Mouse (Mus musculus): ENCODE data around the gene Ptprf. TPM values are rescaled to one million over a fixed set of nuclear protein-coding genes. Genes with fewer than 3 reads are reported as not detected.

Gene Ptprf
- total RNA-seq (2014; rRNA removed) (109 and 120 TPM in 2 replicates), polyA plus RNA-seq (2015; fragmentation: Nextera tagmentation; extraction: Ambion mirVana) (30.5 and 45.0 TPM in 2 replicates)

DNA sequence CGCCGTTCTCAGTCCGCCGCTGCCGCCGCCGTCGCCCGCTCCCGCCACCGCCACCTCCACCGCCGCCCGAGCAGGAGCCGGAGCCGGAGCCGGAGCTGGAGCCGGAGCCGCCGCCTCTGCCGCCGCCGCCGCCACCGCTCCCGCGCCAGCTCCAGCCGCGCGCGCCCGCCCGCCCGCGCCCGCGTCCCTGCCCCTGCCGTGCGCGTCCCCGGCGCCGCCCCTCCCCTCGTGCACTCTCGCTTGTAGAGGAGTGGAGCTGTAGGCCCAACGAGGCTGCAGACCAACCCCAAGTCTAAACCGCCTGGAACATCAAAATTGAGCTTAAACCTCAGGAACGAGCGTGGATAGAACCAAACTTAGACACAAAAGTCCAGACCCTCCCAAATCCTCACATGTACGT lies at the start of gene Ptprf:
Gene Ptprf, minus strand, starts transcription at position 175 of the 400 bp plus-strand sequence.
- H3K4me2 ChIP-seq (ENCODE audit: low read depth) = peak within 1 kb of the TSS; percentile 71
- peak within 1 kb of the TSS; percentile 94 for H3K4me3 ChIP-seq (ENCODE audit: low read depth, low read length)
- H3K36me3 ChIP-seq (ENCODE audit: insufficient read depth) = no peaks in the 10 kb centered on the region
- peak within 1 kb of the TSS; percentile 82 for H3K27ac ChIP-seq (ENCODE audit: low read depth, low read length)
- WGBS = 4% methylated on average over 34 of the region's 50 CpGs
- DNase-seq = peak; percentile 87
- H3K4me1 ChIP-seq (ENCODE audit: insufficient read depth) = 0 out of 2 replicates have a peak, but pooled peaks cover 3% of the 10 kb centered on the region
- H3K27me3 ChIP-seq (ENCODE audit: insufficient read depth, low read length) = no peaks in the 10 kb centered on the region
- peak within 1 kb of the TSS; percentile 72 for H3K9ac ChIP-seq
- TF ChIP-seq CTCF (IDR thresholded peaks at IDR 0.05; ENCODE audit: low read depth) = no peak
- H3K9me3 ChIP-seq (ENCODE audit: low read length) = no peaks in the 10 kb centered on the region
- peak; percentile 67 for ATAC-seq

DNA sequence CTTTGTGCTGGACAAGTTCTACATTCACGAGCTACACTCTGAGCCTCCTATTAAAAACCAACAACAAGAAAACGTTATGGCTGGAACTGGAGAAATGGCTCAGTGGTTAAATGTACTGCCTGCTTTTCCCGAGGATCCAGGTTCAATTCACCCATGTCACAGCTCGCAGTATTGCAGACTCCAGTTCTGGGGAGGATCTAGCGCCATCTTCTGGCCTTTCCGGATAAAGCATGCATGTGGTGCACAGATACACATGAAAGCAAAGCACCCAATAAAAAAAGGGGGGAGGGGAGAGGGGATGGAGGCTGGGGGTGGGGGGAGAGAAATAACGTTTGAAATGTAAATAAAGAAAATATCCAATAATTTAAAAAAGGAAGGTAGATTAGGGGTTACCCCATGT lies 45.5 kb upstream of the Ptprf start:
- DNase-seq (peak; percentile 81), ATAC-seq (peak; percentile 65; the same call in 1 of the 2 replicates)
- TF ChIP-seq CTCF (IDR thresholded peaks at IDR 0.05; ENCODE audit: low read depth) = peak; percentile 72
- WGBS = 12% methylated on average over 7 of the region's 7 CpGs
- Histone ChIP-seq H3K9ac (no peak overlapping the region), H3K4me2 (ENCODE audit: low read depth) (no peak overlapping the region), H3K36me3 (ENCODE audit: insufficient read depth) (no peaks in the 10 kb centered on the region), H3K9me3 (ENCODE audit: low read length) (no peaks in the 10 kb centered on the region), H3K27ac (ENCODE audit: low read depth, low read length) (no peak overlapping the region), H3K4me1 (ENCODE audit: insufficient read depth) (no peaks in the 10 kb centered on the region), H3K27me3 (ENCODE audit: insufficient read depth, low read length) (no peaks in the 10 kb centered on the region), H3K4me3 (ENCODE audit: low read depth, low read length) (no peak overlapping the region)

DNA sequence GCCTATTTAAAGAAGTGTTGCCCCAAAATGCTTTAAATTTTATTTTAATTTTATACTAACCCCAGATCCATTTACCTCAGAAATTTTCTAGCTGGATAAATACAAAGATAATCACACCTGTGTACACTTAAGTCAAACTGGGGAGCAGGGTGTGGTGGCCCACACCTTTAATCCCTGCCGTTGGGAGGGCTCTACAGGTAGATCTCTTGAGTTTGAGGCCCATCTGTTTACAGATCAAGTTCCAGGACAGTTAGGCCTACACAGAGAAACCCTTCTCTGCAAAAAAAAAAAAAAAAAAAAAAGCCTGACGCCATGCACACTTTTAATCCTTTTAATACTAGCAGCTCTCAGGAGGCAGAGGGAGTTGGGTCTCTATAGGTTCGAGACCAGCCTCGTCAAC lies 44.8 kb upstream of the Ptprf start:
- no peak for DNase-seq

GRCm38 (mm10) chr4:118331777-118332176 lies 40.6 kb upstream of the Ptprf start:
- Histone ChIP-seq H3K4me2 (ENCODE audit: low read depth) (no peak overlapping the region), H3K4me3 (ENCODE audit: low read depth, low read length) (no peak overlapping the region), H3K4me1 (ENCODE audit: insufficient read depth) (no peaks in the 10 kb centered on the region), H3K36me3 (ENCODE audit: insufficient read depth) (no peaks in the 10 kb centered on the region), H3K27ac (ENCODE audit: low read depth, low read length) (no peak overlapping the region), H3K9ac (no peak overlapping the region), H3K27me3 (ENCODE audit: insufficient read depth, low read length) (no peaks in the 10 kb centered on the region), H3K9me3 (ENCODE audit: low read length) (no peaks in the 10 kb centered on the region)
- 65% methylated on average over 4 of the region's 4 CpGs for WGBS
- ATAC-seq = no peak
- DNase-seq = no peak
- TF ChIP-seq CTCF (IDR thresholded peaks at IDR 0.05; ENCODE audit: low read depth) = no peak

More for the DNA sequence above, 44.8 kb upstream of the Ptprf start:
- WGBS = 79% methylated on average over 4 of the region's 4 CpGs
- no peak for ATAC-seq
- Histone ChIP-seq H3K9ac (no peak overlapping the region), H3K36me3 (ENCODE audit: insufficient read depth) (no peaks in the 10 kb centered on the region), H3K4me3 (ENCODE audit: low read depth, low read length) (no peak overlapping the region), H3K27ac (ENCODE audit: low read depth, low read length) (no peak overlapping the region), H3K9me3 (ENCODE audit: low read length) (no peaks in the 10 kb centered on the region), H3K4me1 (ENCODE audit: insufficient read depth) (no peaks in the 10 kb centered on the region), H3K27me3 (ENCODE audit: insufficient read depth, low read length) (no peaks in the 10 kb centered on the region), H3K4me2 (ENCODE audit: low read depth) (no peak overlapping the region)
- no peak for TF ChIP-seq CTCF (IDR thresholded peaks at IDR 0.05; ENCODE audit: low read depth)

DNA sequence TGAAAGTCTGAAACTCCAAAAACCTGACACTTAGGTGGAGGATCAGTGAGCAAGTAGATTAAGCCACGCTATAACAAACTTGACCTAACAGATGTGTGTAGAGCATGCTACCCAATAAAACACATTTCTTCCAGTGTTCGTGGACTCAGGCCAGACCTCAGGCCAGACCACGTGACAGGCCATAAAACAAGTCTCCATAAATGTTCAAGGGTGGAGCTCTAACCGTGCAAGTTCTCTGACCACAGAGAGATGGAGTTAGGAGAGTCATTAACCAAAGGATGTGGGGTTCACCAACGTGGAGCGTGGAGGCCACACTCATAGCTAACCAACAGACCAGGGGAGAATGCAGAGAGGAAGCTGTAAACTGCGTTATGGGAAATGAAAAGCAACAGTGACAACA lies 35.3 kb upstream of the Ptprf start:
- Histone ChIP-seq H3K4me2 (ENCODE audit: low read depth) (no peak overlapping the region), H3K9ac (no peak overlapping the region), H3K27ac (ENCODE audit: low read depth, low read length) (no peak overlapping the region), H3K27me3 (ENCODE audit: insufficient read depth, low read length) (no peaks in the 10 kb centered on the region), H3K4me3 (ENCODE audit: low read depth, low read length) (no peak overlapping the region), H3K4me1 (ENCODE audit: insufficient read depth) (no peaks in the 10 kb centered on the region), H3K36me3 (ENCODE audit: insufficient read depth) (no peaks in the 10 kb centered on the region), H3K9me3 (ENCODE audit: low read length) (no peaks in the 10 kb centered on the region)
- DNase-seq = no peak
- no peak for ATAC-seq
- whole genome bisulfite sequencing = 81% methylated on average over 7 of the region's 7 CpGs
- no peak for TF ChIP-seq CTCF (IDR thresholded peaks at IDR 0.05; ENCODE audit: low read depth)

- no peak for DNase-seq
- Histone ChIP-seq H3K27me3 (ENCODE audit: insufficient read depth, low read length) (no peaks in the 10 kb centered on the region), H3K4me3 (ENCODE audit: low read depth, low read length) (no peak overlapping the region), H3K4me1 (ENCODE audit: insufficient read depth) (no peaks in the 10 kb centered on the region), H3K36me3 (ENCODE audit: insufficient read depth) (no peaks in the 10 kb centered on the region), H3K9ac (no peak overlapping the region), H3K4me2 (ENCODE audit: low read depth) (no peak overlapping the region), H3K9me3 (ENCODE audit: low read length) (no peaks in the 10 kb centered on the region), H3K27ac (ENCODE audit: low read depth, low read length) (no peak overlapping the region)
- TF ChIP-seq CTCF (IDR thresholded peaks at IDR 0.05; ENCODE audit: low read depth) = no peak
- WGBS = 71% methylated on average over 2 of the region's 2 CpGs
- no peak for ATAC-seq
These were observed 29.4 kb upstream of the Ptprf start for GRCm38 (mm10) chr4:118320636-118321035.

DNA sequence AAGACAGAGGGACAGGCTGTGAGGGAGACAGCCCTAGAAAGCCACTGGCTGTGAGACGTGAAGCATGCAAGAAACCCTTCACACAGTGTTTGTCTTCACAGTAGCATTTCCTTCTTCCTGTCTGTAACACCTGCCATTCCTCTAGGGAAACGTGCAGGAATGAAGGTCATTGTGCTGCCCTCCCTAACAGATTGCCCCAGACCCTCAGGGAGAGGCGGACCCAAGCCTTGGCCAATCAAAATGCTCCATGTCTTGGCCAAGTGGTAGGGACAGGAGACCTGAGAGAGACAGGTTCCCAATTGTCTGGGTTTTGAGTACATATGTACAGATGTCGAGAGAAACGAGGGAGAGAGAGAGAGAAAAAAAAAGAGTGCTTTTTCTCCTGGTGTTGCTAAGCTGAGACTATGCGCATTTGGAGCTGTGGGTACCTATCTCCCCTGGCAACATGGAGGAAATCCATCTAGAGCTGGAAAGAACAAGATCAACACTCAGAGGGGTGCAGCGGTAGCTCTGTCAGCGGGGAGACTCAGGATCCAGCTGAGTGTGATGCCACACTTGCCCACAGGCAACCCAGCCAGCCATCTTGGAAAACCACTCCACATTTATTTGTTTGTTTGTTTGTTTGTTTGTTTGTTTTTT lies 28.6 kb upstream of the Ptprf start:
- Histone ChIP-seq H3K4me2 (ENCODE audit: low read depth) (no peak overlapping the region), H3K36me3 (ENCODE audit: insufficient read depth) (no peaks in the 10 kb centered on the region), H3K4me3 (ENCODE audit: low read depth, low read length) (no peak overlapping the region), H3K4me1 (ENCODE audit: insufficient read depth) (no peaks in the 10 kb centered on the region), H3K9ac (no peak overlapping the region), H3K27ac (ENCODE audit: low read depth, low read length) (no peak overlapping the region), H3K27me3 (ENCODE audit: insufficient read depth, low read length) (no peaks in the 10 kb centered on the region), H3K9me3 (ENCODE audit: low read length) (no peaks in the 10 kb centered on the region)
- no peak for TF ChIP-seq CTCF (IDR thresholded peaks at IDR 0.05; ENCODE audit: low read depth)
- DNase-seq (no peak), ATAC-seq (peak; percentile 54)
- 34% methylated on average over 8 of the region's 8 CpGs for WGBS

Data from forebrain, postnatal 0 days (tissue).